Mouse (Mus musculus): ENCODE measurements around the gene Mtg1. TPM values are rescaled to one million over a fixed set of nuclear protein-coding genes. Genes with fewer than 3 reads are reported as not detected.

Mtg1 gene
- polyA plus RNA-seq, 1 experiment from 2014 or later = 28.4 TPM

GRCm38 (mm10) chr7:140120484-140120883 lies 16.9 kb upstream of the Mtg1 start:
- no peak overlapping the region for H3K27ac ChIP-seq (ENCODE audit: low read depth)
- TF ChIP-seq CTCF (IDR thresholded peaks at IDR 0.05; ENCODE audit: low read depth) = no peak
- no peaks in the 10 kb centered on the region for H3K36me3 ChIP-seq (ENCODE audit: insufficient read depth)
- 88% methylated on average over 2 of the region's 2 CpGs for WGBS
- H3K9ac ChIP-seq = no peak overlapping the region
- DNase-seq (no peak), ATAC-seq (ENCODE audit: insufficient read depth) (no peak)
- H3K9me3 ChIP-seq (ENCODE audit: low read depth, low read length) = no peaks in the 10 kb centered on the region
- no peak overlapping the region for H3K4me2 ChIP-seq
- H3K4me3 ChIP-seq (ENCODE audit: low read depth, low read length) = no peak overlapping the region
- H3K27me3 ChIP-seq (ENCODE audit: insufficient read depth, low read length) = no peaks in the 10 kb centered on the region
- H3K4me1 ChIP-seq (ENCODE audit: insufficient read depth) = 0 out of 2 replicates have a peak, but pooled peaks cover 3% of the 10 kb centered on the region

DNA sequence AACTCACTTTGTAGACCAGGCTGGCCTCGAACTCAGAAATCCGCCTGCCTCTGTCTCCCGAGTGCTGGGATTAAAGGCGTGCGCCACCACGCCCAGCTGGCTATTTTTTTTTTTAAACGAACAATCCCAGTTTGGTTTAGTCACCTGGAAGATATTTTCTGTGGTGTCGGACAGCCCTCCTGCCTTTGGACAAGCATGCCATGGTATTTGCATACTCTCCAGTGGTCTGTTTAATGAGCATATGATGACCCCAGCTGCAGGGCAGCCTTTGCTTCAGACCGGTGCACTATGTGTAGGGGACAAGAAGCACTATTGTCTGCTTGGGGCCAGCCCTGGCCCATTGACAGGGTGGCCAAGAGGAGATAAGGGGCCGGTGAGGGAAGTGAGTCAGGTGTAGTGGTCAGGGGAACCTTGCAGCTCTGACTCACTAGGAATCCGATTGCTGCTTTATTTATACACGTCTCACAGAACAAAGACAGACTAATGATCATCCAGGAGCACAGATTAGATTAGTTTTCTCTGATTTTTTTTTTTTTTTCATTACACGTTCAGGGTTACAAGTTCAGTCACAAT lies 15.9 kb upstream of the Mtg1 start:
- Histone ChIP-seq H3K4me1 (ENCODE audit: insufficient read depth) (0 out of 2 replicates have a peak, but pooled peaks cover 6% of the 10 kb centered on the region), H3K9ac (no peak overlapping the region), H3K4me3 (ENCODE audit: low read depth, low read length) (no peak overlapping the region), H3K9me3 (ENCODE audit: low read depth, low read length) (no peaks in the 10 kb centered on the region), H3K36me3 (ENCODE audit: insufficient read depth) (no peaks in the 10 kb centered on the region), H3K27me3 (ENCODE audit: insufficient read depth, low read length) (no peaks in the 10 kb centered on the region), H3K4me2 (no peak overlapping the region), H3K27ac (ENCODE audit: low read depth) (no peak overlapping the region)
- WGBS = 57% methylated on average over 13 of the region's 13 CpGs
- DNase-seq = no peak
- no peak for TF ChIP-seq CTCF (IDR thresholded peaks at IDR 0.05; ENCODE audit: low read depth)
- no peak for ATAC-seq (ENCODE audit: insufficient read depth)

- DNase-seq (no peak), ATAC-seq (ENCODE audit: insufficient read depth) (no peak)
- 0 out of 2 replicates have a peak, but pooled peaks cover 3% of the 10 kb centered on the region for H3K4me1 ChIP-seq (ENCODE audit: insufficient read depth)
- no peaks in the 10 kb centered on the region for H3K27me3 ChIP-seq (ENCODE audit: insufficient read depth, low read length)
- no peak overlapping the region for H3K9ac ChIP-seq
- H3K9me3 ChIP-seq (ENCODE audit: low read depth, low read length) = no peaks in the 10 kb centered on the region
- no peak for TF ChIP-seq CTCF (IDR thresholded peaks at IDR 0.05; ENCODE audit: low read depth)
- H3K27ac ChIP-seq (ENCODE audit: low read depth) = no peak overlapping the region
- H3K36me3 ChIP-seq (ENCODE audit: insufficient read depth) = no peaks in the 10 kb centered on the region
- no peak overlapping the region for H3K4me2 ChIP-seq
- no peak overlapping the region for H3K4me3 ChIP-seq (ENCODE audit: low read depth, low read length)
- WGBS = 28% methylated on average over 4 of the region's 4 CpGs
These were observed 14.6 kb upstream of the Mtg1 start for GRCm38 (mm10) chr7:140122765-140123164.

GRCm38 (mm10) chr7:140124382-140124781 lies 13.0 kb upstream of the Mtg1 start:
- H3K9ac ChIP-seq = no peak overlapping the region
- H3K4me1 ChIP-seq (ENCODE audit: insufficient read depth) = 0 out of 2 replicates have a peak, but pooled peaks cover 3% of the 10 kb centered on the region
- ATAC-seq (ENCODE audit: insufficient read depth) (no peak), DNase-seq (no peak)
- H3K4me3 ChIP-seq (ENCODE audit: low read depth, low read length) = no peak overlapping the region
- WGBS = 88% methylated on average over 1 of the region's 1 CpGs
- H3K27ac ChIP-seq (ENCODE audit: low read depth) = no peak overlapping the region
- 0 out of 2 replicates have a peak, but pooled peaks cover 1% of the 10 kb centered on the region for H3K36me3 ChIP-seq (ENCODE audit: insufficient read depth)
- H3K27me3 ChIP-seq (ENCODE audit: insufficient read depth, low read length) = no peaks in the 10 kb centered on the region
- H3K9me3 ChIP-seq (ENCODE audit: low read depth, low read length) = no peaks in the 10 kb centered on the region
- no peak overlapping the region for H3K4me2 ChIP-seq
- TF ChIP-seq CTCF (IDR thresholded peaks at IDR 0.05; ENCODE audit: low read depth) = no peak

- H3K27ac ChIP-seq (ENCODE audit: low read depth) = peak overlapping the region; percentile 63; the same call in 1 of the 2 replicates
- no peak for TF ChIP-seq CTCF (IDR thresholded peaks at IDR 0.05; ENCODE audit: low read depth)
- ATAC-seq (ENCODE audit: insufficient read depth) (peak; percentile 98), DNase-seq (peak; percentile 91)
- H3K4me2 ChIP-seq = peak overlapping the region; percentile 89
- H3K4me3 ChIP-seq (ENCODE audit: low read depth, low read length) = peak overlapping the region; percentile 73
- H3K9ac ChIP-seq = peak overlapping the region; percentile 79
- no peaks in the 10 kb centered on the region for H3K9me3 ChIP-seq (ENCODE audit: low read depth, low read length)
- H3K4me1 ChIP-seq (ENCODE audit: insufficient read depth) = 0 out of 2 replicates have a peak, but pooled peaks cover 3% of the 10 kb centered on the region
- WGBS = under 1% methylated on average over 40 of the region's 40 CpGs
- no peaks in the 10 kb centered on the region for H3K27me3 ChIP-seq (ENCODE audit: insufficient read depth, low read length)
- peaks cover 3% of the 10 kb centered on the region; the same call in 1 of the 2 replicates for H3K36me3 ChIP-seq (ENCODE audit: insufficient read depth)
These were observed 11.9 kb upstream of the Mtg1 start for GRCm38 (mm10) chr7:140125278-140126021.

DNA sequence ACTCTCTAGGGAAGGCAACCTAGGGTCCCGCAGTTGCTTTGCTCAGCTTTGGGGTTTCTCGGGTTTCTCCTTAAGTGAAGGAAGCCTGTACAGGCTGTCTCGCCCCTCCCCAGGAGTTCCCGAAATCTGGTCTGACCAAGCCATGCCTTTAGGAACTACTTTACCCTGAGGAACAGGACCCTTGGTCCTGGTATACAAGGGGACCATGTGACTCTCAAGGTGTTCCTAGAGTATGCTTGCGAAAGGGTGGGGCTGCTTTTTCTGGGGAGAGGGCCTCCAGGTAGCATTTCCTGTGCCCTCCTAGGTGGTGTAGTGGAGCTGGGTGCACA lies 11.4 kb upstream of the Mtg1 start:
- ATAC-seq (ENCODE audit: insufficient read depth) = no peak; the same call in 1 of the 2 replicates
- H3K27ac ChIP-seq (ENCODE audit: low read depth) = peak overlapping the region; percentile 63; the same call in 1 of the 2 replicates
- no peak for TF ChIP-seq CTCF (IDR thresholded peaks at IDR 0.05; ENCODE audit: low read depth)
- no peaks in the 10 kb centered on the region for H3K27me3 ChIP-seq (ENCODE audit: insufficient read depth, low read length)
- H3K4me1 ChIP-seq (ENCODE audit: insufficient read depth) = 0 out of 2 replicates have a peak, but pooled peaks cover 3% of the 10 kb centered on the region
- WGBS = 4% methylated on average over 5 of the region's 5 CpGs
- no peak for DNase-seq
- H3K9ac ChIP-seq = peak overlapping the region; percentile 79
- peak overlapping the region; percentile 89 for H3K4me2 ChIP-seq
- H3K9me3 ChIP-seq (ENCODE audit: low read depth, low read length) = no peaks in the 10 kb centered on the region
- H3K36me3 ChIP-seq (ENCODE audit: insufficient read depth) = peaks cover 6% of the 10 kb centered on the region; the same call in 1 of the 2 replicates
- H3K4me3 ChIP-seq (ENCODE audit: low read depth, low read length) = peak overlapping the region; percentile 73

DNA sequence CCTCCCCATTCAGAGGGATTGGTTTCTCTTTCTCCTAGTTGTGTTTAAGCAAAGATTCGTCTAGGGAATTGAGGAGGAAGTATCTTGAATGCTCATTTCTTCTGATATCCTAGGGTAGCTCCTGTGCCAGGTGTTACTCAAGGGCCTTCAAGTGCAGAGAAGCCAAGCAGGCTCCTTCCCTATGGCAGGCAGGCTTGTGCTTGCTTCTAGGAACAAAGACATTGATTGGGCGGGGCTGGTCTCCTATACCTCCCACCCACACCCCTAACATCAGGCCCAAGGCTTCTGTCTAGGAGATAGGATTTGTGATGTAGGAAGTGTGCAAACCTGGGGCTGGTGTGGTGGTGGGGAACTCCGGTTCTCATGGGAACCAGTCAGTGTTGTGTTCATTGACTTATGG lies 10.4 kb upstream of the Mtg1 start:
- TF ChIP-seq CTCF (IDR thresholded peaks at IDR 0.05; ENCODE audit: low read depth) = no peak
- Histone ChIP-seq H3K4me2 (peak overlapping the region; percentile 15; the same call in 1 of the 2 replicates), H3K36me3 (ENCODE audit: insufficient read depth) (peaks cover 6% of the 10 kb centered on the region; the same call in 1 of the 2 replicates), H3K27me3 (ENCODE audit: insufficient read depth, low read length) (no peaks in the 10 kb centered on the region), H3K9ac (no peak overlapping the region), H3K27ac (ENCODE audit: low read depth) (no peak overlapping the region), H3K9me3 (ENCODE audit: low read depth, low read length) (no peaks in the 10 kb centered on the region), H3K4me3 (ENCODE audit: low read depth, low read length) (peak overlapping the region; percentile 4; the same call in 1 of the 2 replicates), H3K4me1 (ENCODE audit: insufficient read depth) (0 out of 2 replicates have a peak, but pooled peaks cover 3% of the 10 kb centered on the region)
- DNase-seq (no peak), ATAC-seq (ENCODE audit: insufficient read depth) (no peak)
- 84% methylated on average over 3 of the region's 3 CpGs for WGBS
